Mouse (Mus musculus) megakaryocyte, embryonic 14.5 days (primary cell): ENCODE results near the gene Wdr26. TPM values are rescaled to one million over a fixed set of nuclear protein-coding genes. Genes with fewer than 3 reads are reported as not detected.
A peak's percentile ranks its signal among the peaks of the same experiment; 100 is the strongest.

Experiments
- H3K27me3 ChIP-seq: replicated peaks from 2 replicates; pipeline ENCODE3; 2012; ENCODE audit warnings: inconsistent platforms
- H3K36me3 ChIP-seq: replicated peaks from 2 replicates; pipeline ENCODE3; 2012; ENCODE audit warnings: low read length, inconsistent platforms, mixed read lengths
- H3K4me1 ChIP-seq: 2 replicates; pipeline ENCODE4 v1.6.1; 2012; ENCODE audit warnings: inconsistent platforms
- H3K4me3 ChIP-seq: replicated peaks from 2 replicates; pipeline ENCODE3; 2012; ENCODE audit warnings: moderate library complexity, mild to moderate bottlenecking, inconsistent platforms
- H3K9me3 ChIP-seq: 2 replicates; pipeline ENCODE4 v1.6.1; 2012; ENCODE audit warnings: inconsistent platforms
- FLI1 ChIP-seq: IDR thresholded peaks from 2 replicates; pipeline ENCODE4 v1.6.1; 2012; ENCODE audit warnings: low read length, inconsistent platforms, mixed read lengths
- GATA1 ChIP-seq: IDR thresholded peaks from 3 replicates; pipeline ENCODE4 v1.6.1; 2012; ENCODE audit warnings: mixed read lengths, low read length, inconsistent platforms, borderline replicate concordance
- polyA plus RNA-seq: library from polyadenylated mRNA; stranded (reverse); fragments of >175 nt; gene quantifications from 2 replicates; pipeline ENCODE4 v1.2.3, GENCODE M21; 2012; ENCODE audit warnings: low replicate concordance; ENCODE audit not compliant: insufficient read depth

The Wdr26 gene
- polyA plus RNA-seq, 1 experiment: 11.4 TPM

DNA sequence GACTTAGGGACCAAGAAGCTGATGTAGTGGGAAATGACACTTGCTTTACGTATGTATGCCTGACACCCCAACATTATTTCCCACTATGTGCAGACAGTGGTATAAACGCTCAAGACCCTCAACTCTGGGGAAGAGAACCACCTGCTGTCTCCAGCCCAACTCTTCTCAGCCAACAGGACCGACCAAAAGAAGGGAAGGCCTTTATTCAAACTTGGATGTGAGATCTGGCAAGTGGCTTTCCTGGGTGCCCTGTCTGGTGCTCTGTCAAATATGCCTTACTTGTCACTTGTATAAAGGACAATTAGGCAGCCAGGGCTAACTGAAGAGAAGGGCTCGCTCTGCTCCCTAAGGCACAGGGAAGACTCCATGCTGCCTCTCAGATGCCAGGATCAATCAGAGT, 12.4 kb downstream of the Wdr26 start:
- no peaks in the 10 kb centered on the region for H3K9me3 ChIP-seq
- no peak for TF ChIP-seq FLI1
- no peak for TF ChIP-seq GATA1
- peaks cover 8% of the 10 kb centered on the region; the same call in 1 of the 2 replicates for H3K4me1 ChIP-seq
- peaks cover 93% of the 10 kb centered on the region for H3K36me3 ChIP-seq
- no peak overlapping the region for H3K4me3 ChIP-seq
- H3K27me3 ChIP-seq: no peaks in the 10 kb centered on the region

DNA sequence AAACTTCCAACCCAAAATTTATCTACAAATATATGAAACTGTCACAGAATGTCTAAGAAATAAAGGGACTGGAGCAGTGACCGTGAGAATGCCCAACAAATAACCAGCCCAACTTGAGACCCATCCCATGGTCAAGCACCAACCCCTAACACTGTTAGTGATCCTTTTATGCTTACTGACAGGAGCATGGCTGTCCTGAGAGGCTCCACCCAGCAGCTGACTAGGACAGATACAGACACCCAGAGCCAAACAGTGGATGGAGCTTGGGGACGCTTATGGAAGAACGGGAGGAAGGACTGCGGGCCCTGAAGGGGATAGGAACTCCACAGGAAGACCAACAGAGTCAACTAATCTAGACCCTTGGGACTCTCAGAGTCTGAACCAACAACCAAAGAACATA, 22.9 kb downstream of the Wdr26 start:
- Histone ChIP-seq H3K36me3 (peaks cover 96% of the 10 kb centered on the region), H3K4me1 (peaks cover 30% of the 10 kb centered on the region), H3K27me3 (no peaks in the 10 kb centered on the region), H3K4me3 (peak overlapping the region; percentile 42), H3K9me3 (no peaks in the 10 kb centered on the region)
- TF ChIP-seq GATA1 (no peak), FLI1 (no peak)

DNA sequence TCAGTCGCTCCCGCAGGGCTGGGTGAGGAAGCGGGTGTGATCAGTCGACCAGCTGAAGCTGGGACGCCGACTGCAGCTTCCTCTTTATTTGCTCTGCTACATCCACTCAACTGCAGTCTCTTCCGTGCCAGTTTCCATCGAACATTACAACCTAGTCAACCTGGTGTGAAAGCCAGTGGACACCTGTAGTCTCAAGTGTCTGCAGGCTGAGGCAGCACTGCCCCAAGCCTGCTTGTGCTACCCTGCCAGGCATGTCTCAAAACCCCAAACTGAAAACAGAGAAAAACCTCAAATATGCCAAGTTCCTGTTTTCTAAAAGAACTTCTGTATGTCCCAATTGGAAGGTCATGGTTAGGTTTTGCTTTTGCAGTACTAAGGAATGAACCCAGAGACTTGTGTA, 41.6 kb downstream of the Wdr26 start:
- H3K36me3 ChIP-seq: peaks cover 75% of the 10 kb centered on the region

DNA sequence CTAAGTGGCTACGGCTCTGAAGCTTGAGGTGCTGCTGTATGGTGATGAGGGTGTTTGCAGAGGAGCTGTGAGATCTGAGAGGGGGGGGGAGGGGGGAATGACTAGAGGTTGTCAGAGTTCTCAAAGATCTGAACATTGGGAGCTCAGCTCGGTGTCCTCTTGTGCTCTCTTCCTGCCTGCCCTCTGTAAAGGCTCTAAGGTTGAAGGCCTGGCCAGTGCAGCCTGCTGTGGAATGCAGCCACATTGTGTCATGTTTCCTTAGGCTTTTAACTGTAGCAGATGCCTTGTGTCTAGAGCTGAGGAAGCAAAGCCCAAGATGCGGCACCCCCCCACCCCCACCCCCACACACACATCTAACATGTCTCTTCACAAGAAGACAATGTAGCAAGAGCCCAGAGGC, 43.4 kb downstream of the Wdr26 start:
- Histone ChIP-seq H3K27me3 (no peaks in the 10 kb centered on the region), H3K4me1 (peaks cover 24% of the 10 kb centered on the region), H3K9me3 (no peaks in the 10 kb centered on the region), H3K4me3 (no peak overlapping the region), H3K36me3 (peaks cover 76% of the 10 kb centered on the region)
- TF ChIP-seq FLI1: no peak
- no peak for TF ChIP-seq GATA1

More for the DNA sequence above, 41.6 kb downstream of the Wdr26 start:
- Histone ChIP-seq H3K9me3 (no peaks in the 10 kb centered on the region), H3K27me3 (no peaks in the 10 kb centered on the region), H3K4me3 (peak overlapping the region; percentile 85), H3K4me1 (peaks cover 24% of the 10 kb centered on the region)
- TF ChIP-seq GATA1: no peak

DNA sequence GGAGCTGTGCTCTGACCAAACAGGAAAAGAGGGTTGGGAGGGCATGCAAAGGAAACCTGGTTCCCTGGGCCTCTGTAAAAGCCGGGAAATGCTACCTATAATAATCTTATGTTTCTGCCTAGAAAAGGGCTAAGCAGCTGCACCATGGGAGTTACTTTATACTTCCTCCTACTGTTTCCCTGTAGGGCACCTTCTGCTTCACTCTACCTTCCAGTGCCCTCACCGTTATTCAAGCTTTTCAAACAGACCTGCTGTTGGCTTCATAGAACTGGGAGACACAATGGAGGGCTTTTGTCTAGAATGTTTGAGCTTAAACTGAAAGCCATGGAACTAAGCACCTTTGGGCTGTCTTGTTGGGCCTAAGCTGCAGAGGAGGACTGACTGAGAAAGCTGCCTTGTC, 44.0 kb downstream of the Wdr26 start:
- TF ChIP-seq GATA1: no peak
- TF ChIP-seq FLI1: no peak
- no peaks in the 10 kb centered on the region for H3K27me3 ChIP-seq
- no peak overlapping the region for H3K4me3 ChIP-seq
- H3K4me1 ChIP-seq: peaks cover 24% of the 10 kb centered on the region
- H3K9me3 ChIP-seq: no peaks in the 10 kb centered on the region
- H3K36me3 ChIP-seq: peaks cover 78% of the 10 kb centered on the region

DNA sequence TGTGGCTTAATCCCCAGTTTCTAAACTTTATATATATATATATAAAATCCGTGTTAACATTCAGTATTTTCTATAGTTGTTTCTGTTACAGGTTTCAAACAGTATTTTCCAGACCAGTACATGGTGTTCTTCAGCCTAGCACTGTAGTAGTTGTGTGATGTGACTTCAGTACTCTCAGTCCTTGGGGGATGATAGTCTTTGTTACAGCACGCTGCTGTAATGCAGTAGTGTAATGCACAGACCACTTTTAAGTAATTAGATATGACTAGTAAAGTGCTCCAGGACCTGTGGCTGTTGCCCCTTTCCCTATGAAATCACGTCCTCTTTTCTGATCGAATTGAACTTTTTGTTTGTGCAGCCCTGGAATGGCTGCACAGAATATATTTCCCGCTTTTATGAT, 60.3 kb downstream of the Wdr26 start:
- H3K4me1 ChIP-seq: peaks cover 50% of the 10 kb centered on the region
- H3K9me3 ChIP-seq: no peaks in the 10 kb centered on the region
- peaks cover 30% of the 10 kb centered on the region for H3K36me3 ChIP-seq
- TF ChIP-seq GATA1: no peak
- TF ChIP-seq FLI1: no peak
- no peaks in the 10 kb centered on the region for H3K27me3 ChIP-seq
- H3K4me3 ChIP-seq: peak overlapping the region; percentile 94

DNA sequence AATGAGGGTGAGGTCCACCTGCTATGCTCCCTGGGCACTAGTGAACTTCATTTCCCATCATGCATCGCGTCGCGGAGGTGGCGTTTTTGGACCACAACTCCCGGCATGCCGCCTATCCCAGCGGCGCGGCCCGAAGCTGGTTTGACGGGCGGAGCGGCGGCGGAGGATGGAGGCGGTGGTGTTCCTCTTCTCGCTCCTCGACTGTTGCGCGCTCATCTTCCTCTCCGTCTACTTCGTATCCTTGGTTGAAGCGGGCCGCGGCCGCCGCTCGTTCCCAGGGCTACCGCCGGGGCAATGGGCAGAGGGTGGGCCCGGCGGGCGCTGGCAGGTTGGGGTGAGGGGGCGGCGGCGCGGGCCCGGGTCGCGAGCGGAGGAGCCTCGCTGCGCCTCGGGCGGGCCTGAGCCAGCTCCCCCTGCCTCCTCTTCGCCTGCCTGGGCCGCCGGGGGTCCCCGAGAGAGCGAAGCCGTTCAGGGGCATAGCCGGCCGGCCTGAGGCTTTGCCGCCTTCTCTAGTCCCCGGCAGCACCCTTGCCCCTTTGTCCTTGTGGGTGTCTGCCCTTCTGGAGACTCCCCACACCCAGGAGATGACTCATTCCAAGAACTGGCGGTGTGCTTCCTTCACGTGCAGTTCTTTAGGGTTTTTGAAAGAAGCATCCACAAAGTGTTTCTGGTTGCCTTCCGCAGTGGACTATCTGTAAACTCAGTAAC, 60.8 kb downstream of the Wdr26 start:
- Histone ChIP-seq H3K27me3 (no peaks in the 10 kb centered on the region), H3K4me1 (peaks cover 55% of the 10 kb centered on the region), H3K36me3 (peaks cover 25% of the 10 kb centered on the region), H3K4me3 (peak overlapping the region; percentile 94), H3K9me3 (no peaks in the 10 kb centered on the region)
- TF ChIP-seq FLI1: no peak
- TF ChIP-seq GATA1: no peak

DNA sequence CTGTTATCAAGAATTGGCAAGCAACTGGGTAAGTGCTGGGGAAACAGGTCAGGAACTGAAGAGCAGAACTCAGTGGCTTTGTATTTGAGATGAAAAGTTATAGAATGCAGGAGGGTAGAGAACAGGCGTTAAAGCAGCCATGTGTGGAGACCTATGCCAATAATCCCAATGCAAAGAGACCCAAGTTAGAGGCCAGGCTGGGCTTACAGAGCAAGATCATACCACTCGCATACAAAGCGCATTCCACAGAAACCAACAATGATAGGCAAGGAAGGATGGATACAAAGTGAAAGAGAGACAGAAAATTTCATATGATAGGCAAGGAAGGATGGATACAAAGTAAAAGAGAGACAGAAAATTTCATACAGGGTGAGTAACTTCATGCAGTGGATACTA, 61.4 kb downstream of the Wdr26 start:
- TF ChIP-seq GATA1 (no peak), FLI1 (no peak)
- Histone ChIP-seq H3K4me1 (peaks cover 61% of the 10 kb centered on the region), H3K9me3 (no peaks in the 10 kb centered on the region), H3K4me3 (peak overlapping the region; percentile 94), H3K27me3 (no peaks in the 10 kb centered on the region), H3K36me3 (peaks cover 21% of the 10 kb centered on the region)

DNA sequence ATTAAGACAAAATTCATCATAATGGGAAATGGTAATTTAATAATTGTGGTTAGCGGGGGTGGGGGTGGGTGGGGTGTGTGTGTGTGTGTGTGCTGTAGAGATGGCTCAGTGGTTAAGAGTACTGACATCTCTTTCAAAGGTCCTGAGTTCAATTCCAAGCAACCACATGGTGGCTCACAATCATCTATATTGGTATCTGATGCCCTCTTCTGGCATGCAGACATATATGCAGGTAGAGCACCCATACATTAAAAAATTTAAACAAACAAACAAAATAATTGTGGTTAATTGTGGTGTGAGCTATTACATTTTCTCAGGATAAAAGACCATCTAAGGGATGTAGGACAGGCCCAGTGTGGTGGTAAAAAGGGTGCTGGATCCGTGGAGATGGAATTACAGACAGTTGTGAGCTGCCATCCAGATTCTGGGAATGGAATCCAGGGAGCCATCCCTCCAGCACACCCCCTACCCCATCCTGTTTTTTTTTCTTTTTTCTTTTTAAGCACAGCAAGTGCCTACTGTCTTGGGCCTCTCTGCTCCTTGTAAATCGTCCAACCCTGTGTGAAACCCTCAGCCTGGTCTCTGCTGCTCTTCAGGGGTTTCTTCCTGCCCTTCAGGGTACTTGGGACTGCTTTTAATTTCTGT, 62.3 kb downstream of the Wdr26 start:
- Histone ChIP-seq H3K4me1 (peaks cover 59% of the 10 kb centered on the region), H3K4me3 (no peak overlapping the region), H3K36me3 (peaks cover 11% of the 10 kb centered on the region), H3K27me3 (no peaks in the 10 kb centered on the region), H3K9me3 (no peaks in the 10 kb centered on the region)
- TF ChIP-seq GATA1: no peak

DNA sequence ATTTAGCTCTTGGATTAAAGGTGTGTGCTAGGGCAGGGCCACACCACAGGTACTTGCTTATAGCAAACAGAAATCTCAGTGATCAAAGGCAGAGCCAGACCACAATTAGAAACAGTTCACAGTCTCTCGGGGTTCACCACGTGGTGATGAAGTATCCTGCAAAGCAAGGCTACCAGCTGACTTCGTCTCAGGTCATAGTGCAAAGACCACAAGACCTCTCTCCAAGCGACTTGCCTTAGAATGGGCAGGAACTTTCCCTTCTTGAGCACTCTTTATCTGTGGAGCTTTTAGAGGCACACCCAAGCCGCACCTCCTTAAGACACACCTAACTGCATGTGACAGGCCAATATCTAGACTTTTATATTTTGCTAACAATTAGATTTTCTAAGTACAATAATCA, 63.3 kb downstream of the Wdr26 start:
- H3K36me3 ChIP-seq: peaks cover 4% of the 10 kb centered on the region
- TF ChIP-seq GATA1 (no peak), FLI1 (no peak)
- no peak overlapping the region for H3K4me3 ChIP-seq
- no peaks in the 10 kb centered on the region for H3K9me3 ChIP-seq
- peaks cover 57% of the 10 kb centered on the region for H3K4me1 ChIP-seq
- H3K27me3 ChIP-seq: no peaks in the 10 kb centered on the region
